Mouse (Mus musculus) cerebellum, adult 8-10 months (tissue): ENCODE data around the gene Rab40c.

Source experiments
- DNase-seq: peaks from one replicate; pipeline ENCODE4 v3.0.0; 2022

Gene Rab40c

DNA sequence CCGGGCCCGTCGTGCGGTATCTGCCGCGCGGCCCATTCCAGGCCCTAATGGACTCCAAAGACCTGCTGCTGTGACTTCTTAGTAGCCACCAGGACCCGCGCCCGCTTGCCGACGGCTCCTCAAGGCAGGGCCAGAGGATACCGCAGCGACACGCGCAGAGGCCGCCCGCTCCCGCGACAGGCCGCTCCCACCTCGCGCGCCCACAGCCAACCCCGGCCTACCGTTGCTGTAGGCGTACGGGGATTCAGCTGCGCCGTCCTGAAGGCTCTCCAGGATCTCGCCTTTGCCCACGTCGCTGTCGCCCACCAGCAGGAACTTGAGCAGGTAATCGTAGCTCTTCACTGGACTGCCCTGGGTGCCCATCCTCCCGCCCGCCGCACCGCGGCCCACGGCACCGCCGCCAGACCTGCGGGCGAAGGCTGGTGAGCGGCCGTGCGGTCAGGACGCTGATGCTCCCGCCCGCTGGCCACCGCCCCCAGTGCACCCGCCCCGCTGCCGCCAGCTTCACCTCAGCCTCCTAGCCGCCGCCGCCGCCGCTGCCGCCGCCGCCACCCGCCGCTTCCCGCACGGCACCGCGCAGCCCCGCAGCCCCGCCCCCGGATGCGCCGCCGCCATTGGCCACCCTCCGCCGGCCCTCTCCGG lies at the start of gene Rab40c:
Gene Rab40c (minus strand): TSS at position 584 of the 642 bp plus-strand sequence.
- DNase-seq: no peak

DNA sequence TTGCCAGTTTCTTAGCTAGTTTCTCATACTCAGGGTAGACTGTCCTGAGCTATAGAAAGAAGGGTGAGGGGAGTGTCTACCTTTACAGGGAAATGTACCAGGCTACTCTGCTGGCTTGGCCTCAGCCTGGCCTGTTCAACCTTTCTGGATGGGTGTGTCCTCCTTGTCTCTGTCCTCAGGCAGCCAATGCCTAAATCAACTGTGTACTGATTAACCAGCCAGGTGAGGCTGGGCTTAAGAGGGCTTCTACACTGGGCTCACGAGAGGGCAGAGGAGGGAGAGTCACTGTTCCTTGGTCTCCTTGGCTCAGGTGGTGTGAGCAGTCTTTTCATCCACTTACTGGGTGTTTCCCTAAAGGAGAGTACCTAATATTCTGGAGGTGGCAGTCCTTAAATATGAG lies 48.6 kb upstream of the Rab40c start:
- DNase-seq: no peak

DNA sequence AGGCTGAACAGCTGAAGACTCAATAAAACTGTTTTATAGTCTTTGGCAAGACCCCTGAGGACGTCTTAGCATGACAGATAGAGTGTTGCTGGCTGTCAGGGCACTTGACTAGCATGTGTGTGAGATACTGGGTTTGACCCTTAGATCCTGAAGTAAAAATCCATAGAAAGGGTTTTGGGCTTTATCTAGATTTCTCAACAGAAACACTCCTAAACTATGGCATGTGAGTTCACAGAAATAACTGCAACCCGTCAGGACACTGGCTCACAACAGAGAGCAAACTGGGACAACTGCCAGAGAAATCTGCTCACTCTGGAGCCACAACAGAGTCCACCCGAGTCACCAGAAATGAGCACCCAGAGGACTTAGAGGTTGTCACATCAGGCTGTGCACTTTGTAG lies 48.1 kb upstream of the Rab40c start:
- DNase-seq: no peak

DNA sequence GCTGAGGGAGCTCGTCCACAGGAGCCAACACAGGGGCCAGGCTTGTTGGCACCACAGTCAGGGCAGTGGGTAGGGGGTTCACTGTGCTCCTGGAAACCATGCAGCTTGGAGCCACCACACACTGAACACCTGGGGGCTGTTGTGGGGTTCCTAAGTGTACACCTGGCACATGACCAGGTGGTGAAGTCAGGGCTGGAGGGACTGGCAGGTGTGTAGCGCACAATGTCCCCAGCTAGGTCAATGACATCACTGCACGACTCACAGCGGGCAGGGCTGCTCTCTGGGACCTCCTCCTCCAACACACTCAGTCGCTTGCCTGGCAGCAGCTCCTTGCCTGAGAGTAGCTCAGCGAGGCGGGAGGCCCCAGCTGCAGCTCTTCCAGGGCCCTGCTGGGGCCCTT lies 44.7 kb upstream of the Rab40c start:
- DNase-seq: no peak

DNA sequence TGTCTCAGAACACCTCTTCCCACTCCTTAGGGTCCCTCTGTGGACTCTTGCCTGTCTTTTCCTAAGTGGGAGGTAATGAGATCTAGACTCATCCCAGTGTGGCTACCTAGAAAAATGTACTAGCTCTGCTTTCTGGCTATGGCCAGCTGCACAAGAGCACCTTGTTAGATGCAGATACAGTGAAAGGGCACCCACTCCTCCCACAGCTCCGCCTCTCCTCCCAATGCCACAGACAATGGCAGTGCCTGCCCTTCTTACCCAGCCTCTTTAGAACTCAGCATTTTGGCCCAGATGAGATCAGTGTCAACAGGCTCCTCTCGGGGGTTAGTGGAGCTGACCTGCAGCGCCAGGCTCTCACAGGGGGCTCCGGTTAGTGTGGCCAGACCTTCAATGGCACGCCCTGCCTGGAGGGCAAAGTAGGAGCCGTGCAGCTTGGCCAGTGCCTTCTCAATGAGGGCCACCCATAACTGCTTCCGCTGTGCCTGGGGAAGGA lies 42.9 kb upstream of the Rab40c start:
- no peak for DNase-seq

DNA sequence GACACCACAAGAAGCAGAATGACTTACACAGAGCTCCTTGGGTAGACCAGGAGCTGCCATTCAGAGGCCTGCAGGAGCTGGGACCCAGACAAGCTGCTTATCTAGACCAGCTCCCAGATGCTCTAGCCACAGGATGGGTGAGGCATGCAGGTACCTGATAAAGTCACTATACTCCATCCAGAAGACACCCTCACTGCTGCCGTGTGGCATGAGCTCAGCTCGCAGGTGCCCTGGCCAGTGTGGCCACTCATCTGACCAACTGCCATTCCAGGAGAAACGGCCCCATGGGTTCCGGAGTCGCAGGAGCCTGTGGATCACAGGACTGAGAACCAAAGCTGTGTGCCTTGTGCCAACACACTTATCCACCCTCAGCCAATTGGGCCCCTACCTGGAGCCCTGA lies 42.0 kb upstream of the Rab40c start:
- DNase-seq: no peak

DNA sequence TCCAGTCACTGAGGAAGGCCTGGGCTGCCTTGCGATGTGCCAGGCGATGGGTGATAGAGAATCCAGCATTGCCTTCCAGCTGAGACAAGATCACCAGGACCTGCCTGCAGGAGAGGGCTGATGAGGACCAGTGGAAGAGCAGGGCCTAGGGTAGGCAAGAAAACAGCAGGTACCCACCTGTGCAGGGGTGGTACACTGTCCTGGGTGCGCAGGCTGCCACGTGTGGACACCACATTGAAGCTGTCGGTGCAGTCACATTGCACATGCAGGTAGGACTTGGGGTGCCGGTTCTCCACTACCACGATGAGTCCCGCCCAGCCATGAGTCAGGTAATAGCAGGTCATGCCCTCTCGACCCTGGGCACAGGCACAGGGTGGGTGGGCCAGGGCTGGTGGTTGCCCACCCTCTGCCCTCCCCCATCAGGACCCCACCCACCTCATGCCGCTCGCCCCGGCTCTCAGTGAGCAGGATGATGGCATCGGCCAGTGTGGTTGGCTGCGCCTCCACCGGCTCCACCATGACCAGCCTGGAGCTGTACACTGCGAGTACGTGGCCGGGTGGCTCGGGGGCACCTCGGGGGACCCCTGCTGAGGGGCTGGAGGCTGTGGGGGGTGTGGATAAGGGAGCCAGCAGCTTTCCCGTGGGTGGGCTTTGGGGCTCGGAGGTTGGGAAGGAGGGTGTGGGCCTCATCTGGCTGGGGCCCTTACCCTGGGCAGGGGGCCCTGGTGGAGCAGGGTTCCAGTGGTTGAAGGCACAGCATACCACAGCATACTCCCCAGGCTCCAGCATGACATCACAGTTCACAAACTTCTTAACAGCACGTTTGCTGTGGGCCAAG lies 40.3 kb upstream of the Rab40c start:
- no peak for DNase-seq

DNA sequence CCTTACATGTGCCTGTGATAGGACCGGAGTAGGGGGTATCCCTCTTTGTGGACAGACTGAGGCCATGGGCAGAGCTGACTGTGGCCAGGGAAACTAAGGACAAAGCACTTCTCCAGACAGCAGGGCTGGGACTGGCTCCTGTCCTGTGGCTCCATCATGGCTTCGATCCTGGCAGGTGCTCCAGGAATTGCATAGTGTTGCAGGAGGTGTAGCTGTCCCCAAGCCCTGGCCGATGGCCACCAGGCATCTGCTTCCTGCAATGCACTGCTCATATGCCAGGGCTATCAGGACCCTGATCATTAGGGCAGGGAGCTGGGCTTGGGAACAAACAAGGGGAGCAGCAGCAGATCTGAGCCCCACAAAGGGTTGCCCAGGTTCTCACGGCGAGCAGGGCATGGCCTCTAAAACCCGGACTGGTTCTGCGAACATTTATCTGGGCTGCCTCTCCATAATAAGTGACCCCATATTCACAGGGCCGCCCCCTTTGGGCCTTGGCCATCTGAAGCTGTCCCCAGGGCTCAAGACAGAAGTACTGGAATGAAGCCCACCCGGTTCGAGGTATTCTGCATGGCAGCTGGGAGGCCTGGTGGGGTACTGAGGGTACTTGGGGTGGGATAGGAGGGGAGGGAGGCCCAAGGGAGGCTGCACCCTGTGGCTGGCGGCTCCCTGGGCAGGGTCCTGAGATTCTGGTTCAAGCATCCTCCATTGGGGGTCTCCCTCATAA lies 39.4 kb upstream of the Rab40c start:
- no peak for DNase-seq

DNA sequence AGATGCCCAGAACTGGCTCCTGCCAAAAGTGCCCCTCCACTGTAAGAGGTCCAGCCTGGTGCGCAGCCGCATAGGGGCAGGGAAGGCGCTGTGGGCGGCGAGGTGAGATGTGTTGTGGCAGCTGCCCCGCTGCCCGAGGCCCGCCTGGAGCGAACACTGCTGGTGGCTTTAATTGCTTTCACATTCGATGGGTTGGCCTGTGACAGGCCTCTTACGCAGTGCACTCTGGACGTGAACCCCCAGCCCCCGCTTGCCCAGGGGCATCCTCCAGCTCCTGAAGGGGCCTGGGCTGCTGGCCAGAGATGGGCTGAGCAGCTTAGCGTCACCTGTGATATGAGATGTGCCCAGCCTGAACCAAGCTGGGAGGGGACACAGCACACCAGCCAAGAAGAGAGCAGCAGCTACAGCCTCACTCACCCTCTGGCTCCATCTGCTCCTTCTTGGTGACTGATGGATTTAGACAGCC lies 38.1 kb upstream of the Rab40c start:
- DNase-seq: no peak

DNA sequence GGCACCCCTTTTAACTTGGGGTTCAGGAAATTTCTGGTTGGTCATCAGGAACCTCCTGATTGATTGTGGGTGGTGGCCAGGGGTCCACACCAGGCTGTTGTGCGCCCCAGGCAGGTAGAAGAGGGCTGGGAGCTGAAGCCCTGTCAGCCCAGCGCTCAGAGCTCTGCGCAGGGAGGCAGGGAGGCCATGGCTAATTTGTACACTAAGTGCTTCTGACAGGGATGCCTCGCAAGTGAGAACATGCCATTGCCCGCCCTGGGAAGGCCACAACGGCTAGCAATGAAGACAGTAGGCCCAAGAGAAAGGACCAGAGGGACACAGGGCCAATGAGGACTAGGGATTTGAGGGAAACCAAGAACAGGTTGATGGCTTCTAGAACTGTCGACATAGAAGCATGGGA lies 37.1 kb upstream of the Rab40c start:
- DNase-seq: no peak

DNA sequence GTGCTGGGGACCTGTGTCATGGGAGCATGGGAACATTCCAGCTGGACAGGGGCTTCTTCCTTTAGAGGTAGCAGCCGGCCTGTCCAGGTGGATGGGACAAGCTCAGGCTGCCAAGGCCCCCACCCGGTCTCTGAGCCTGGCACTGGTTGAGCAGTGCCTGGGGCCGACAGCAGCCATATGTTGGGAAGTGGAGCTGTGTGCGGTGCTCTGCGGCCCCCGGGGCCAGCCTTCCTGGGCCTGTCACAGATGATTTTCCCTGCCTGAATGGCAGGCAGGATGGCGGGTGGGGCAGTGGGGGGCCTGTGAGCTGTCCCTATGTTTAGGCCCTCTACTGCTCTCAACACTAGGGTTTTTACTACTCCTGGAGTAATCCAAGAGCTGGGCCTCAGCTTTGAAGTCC lies 36.7 kb upstream of the Rab40c start:
- DNase-seq: peak; percentile 84

DNA sequence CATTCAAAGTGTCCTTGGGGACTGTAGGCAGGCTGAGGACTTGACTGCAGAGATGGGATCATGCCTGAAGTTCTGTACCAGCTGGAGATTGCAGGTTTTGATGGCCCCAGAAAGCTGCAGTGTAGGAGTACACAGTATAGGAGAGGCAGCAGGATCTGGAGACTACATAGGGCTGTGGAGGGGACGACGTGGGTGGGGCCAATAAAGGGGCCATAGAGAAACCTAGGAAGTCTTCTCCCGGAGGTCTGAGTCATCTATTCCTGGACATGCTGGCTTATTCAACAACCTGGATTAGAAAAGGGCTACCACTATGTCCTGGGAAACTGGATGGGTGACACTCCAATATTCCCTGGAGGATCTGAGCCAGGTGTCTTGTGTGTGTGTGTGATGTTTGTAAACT lies 36.2 kb upstream of the Rab40c start:
- no peak for DNase-seq

DNA sequence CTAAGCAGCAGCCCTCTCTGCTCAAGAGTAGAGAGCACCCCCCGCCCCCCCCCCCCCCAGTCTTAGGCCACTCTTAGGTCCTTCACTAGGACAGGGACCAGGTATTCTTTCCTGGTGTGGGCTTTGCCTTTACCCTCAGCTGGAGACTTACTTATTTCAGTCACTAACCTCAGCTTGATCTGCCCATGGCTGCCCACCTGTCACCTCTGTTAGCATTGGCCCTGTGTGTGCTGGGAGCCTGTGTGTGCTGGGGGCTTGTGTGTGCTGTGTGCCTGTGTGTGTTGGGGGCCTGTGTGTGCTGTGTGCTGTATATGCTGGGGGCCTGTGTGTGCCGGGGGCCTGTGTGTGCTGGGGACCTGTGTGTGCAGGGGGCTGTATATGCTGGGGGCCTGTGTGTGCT lies 35.1 kb upstream of the Rab40c start:
- DNase-seq: no peak

DNA sequence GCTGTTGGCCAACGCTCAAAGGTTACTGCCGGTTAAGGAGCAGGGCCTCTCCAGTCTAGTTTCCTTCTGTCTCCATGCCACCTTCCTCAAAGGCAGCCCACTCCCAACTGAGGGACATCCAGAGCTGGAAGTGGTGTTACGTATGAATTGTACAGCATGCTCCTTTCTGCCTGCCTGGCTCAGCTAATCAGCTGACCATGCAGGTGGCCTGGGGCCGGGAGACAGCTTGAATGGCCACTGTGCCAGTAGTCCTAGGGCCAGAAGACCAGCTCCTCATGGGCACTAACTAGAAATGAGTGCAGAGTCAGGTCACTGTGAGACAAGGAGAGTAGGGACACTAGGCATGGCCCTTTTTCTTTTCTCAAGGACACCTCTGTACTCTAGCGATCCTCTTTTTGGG lies 33.6 kb upstream of the Rab40c start:
- DNase-seq: peak; percentile 70

DNA sequence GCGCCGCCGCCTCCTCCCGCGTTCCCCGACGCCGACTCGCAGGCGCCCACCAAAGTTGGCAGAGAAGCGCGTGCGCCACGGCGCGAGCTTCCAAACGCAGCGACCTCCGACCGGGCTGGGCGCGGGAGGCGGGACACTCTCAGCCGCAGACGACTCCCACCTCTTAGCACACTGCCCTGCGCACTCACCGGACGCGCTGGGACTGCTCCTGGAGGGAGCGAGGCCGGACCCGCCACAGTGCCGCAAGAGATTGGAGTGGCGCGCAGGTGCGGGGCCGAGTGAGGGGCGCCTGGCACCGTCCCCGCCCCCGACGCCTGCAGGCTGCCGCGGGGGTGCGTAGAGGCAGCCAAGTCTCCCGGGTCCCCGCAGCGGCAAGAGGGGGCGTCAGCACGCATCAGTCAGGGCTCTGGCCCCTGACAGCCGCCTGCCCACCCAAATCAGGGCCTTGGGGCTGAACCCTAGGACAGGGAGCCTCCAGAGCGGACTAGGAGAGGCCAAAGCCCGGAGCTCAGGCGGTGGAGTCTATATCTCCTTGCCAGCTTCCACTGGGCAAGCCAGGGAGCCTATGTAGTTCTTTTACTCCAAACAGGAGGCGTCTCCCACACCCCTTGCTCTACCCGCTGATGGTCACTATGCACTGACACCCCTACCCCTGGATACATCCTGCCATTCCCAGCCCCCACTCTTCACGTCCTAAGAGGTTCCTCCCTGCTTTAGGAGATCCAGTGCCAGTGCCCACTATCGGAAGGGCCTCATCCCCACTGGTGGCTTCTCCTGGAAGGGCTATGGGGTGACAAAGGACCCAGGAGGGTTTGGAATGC lies 32.5 kb upstream of the Rab40c start, which contains the start of gene A930017K11Rik:
Gene A930017K11Rik (minus strand): TSS at position 763 of the 821 bp plus-strand sequence.
- no peak for DNase-seq

DNA sequence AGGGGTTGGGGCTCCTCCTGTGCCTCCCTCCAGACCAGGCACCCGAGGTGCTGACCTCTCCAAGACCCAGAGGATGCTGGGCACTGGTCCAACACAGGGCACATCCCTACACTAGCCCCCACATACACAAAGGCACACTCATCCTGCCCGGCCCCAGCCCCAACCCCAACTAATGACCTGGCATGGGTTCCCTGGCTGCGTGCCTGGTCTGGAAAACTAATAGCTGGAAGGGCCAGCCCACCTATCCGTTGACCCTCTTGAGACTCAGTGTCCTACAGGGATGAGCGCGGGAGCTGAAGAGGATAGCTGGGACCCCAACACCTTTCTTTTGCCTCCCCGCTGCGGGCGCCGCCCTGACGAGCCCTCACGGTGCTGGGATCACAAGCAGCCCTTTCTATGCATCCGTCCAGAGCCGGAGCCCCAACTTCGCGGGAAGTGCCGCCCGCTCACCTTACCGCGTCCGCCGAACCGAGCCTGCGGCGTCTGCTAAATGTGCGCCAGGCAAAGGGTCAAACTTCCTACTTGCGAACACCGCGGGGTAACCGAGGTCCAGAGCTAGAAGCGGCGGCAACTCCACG lies 31.8 kb upstream of the Rab40c start:
- DNase-seq: peak; percentile 56

DNA sequence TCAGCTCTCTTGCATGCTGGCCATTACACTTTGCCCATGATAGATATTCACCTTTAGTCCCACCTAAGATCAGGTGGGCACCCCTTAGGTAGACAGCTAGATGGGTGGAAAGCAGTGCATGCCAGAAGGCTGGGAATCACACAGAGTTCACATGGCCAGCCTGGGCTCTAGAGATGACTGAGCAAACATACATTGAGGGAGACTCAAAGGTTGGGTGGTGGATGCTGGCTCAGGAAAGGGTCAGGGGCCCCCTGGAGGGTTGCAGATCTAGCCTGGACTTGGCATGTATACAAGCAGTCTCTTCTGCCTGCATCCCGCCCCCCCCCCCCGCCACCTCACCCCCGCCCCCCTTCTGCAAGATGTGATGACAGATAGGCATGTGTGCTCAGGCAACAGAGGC lies 31.2 kb upstream of the Rab40c start:
- DNase-seq: no peak

DNA sequence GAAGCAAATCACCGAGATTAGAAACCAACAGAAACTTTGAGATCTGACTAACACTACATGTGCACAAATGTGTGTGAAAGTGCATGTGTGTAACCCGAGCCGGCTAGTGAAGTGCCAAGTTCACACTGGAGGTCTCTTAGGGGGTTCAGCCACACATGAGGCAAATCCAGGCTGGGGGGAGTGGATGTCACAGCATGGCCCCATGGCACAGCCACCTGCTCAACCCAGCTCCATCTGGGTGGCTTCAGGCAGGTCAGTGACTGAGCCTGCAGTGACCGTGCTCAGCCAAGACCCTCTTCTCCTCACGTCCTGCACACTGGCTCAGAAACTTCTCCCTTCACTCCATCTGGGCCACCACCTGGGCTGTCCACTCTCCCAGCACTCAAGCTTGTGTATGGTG lies 30.5 kb upstream of the Rab40c start:
- DNase-seq: no peak

DNA sequence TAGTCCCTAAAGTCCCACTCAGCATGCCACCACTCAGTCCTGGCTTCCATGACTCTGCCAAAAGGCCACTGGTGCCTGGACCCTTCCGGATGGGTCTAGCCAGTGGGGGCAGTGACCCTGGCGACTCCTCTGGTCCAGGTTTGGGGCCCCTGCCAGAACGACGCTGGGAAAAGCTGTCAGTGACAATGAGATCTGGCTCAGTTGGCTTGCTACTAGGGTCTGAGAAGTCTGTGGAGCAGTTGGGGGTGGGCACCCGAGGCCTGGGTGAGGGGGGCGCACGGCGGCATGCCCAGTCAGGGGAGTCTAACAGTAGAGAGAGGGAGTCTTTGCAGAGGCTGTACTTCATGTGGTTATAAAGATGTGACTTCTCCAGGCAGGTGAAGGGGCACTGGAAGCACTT lies 28.5 kb upstream of the Rab40c start:
- no peak for DNase-seq

DNA sequence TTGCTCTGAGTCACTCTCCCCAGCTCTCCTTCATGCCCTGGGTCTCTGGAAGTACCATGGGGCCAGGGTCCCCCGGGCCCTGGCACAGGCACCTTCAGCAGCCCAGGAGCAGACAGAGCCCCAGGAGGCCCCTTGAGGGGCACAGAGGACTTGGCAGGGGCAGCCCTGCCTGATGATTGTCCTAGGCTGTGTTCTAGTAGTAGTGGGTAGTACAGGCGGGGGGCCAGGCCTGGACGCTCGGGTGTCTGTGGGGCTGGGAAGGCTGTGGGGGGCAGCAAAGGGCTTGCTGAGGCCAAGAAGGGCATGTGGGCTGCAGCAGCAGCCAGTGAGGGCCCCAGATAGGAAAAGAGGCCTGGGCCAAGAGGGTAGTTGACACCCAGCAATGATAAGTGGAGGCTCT lies 28.0 kb upstream of the Rab40c start:
- DNase-seq: no peak

DNA sequence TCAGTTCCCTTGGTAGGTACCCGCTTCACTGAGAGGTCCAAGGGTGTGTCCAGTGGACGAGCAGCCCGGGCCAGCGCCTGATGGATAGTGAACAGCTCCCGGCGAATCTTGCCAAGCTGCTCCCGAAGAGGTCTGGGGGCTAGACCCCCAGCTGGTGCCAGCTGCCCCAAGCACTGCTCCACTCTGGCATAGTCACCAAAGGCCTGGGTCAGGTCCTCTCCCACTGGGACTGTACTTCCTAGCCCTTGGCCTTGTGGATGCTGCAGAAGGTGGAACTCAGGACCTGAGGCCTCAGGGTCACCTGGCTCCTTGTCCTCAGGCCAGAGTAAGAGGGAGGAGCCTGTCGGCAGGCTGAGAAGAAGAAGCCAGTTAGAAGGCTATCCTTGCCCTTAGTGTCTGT lies 27.4 kb upstream of the Rab40c start:
- DNase-seq: no peak

DNA sequence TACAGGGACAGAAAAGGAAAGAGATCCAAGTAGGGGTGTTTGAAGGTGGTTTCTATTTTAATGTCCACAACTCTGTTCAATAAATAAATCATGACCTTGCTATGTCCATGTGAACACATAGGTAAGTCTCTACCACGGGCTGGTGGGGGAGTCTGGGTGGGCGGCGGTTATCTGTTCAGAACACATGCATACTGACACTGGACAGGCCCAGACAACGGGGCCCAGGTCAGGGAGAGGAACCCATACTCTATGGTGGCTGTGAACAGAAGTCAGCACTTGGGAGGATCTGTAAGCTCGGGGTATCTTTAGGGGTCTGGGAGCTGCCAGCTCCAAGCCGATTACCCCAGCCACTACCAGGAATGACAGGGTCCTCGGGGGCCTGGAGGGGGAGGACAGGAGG lies 26.8 kb upstream of the Rab40c start:
- DNase-seq: no peak
